Mouse (Mus musculus) R1 (cell line): ENCODE data around the gene Xrcc5.

Experiments used
- DNase-seq: peaks from one replicate; pipeline ENCODE4 v3.0.0-alpha.2; 2018; ENCODE audit warnings: low read depth, low spot score

Gene Xrcc5

DNA sequence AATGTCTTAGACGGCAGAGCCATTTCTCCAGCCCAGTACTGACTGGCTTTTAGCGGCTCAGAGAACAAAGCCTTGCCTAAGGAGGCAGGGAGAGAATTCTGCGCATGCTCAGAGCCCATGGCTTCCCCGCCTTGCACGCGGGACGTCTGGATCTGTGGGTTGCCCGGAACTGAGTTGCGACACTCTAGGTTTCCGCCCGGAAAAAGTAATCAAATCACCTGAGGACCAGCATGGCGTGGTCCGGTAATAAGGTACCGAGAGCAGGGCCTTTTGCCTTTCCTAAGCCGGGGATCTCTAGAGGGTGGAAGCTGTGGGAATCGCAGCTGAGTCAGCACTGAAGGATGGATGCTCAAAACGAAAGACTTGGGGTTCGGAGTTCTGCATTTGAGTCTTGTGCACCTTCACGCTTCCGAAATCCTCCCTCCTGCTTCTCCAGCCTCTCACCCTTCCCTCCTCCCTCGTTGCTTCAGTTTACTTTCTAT is at the start of gene Xrcc5:
Gene Xrcc5, plus strand, starts transcription at position 105 of the 482 bp plus-strand sequence.
- DNase-seq, result peak; percentile 100

DNA sequence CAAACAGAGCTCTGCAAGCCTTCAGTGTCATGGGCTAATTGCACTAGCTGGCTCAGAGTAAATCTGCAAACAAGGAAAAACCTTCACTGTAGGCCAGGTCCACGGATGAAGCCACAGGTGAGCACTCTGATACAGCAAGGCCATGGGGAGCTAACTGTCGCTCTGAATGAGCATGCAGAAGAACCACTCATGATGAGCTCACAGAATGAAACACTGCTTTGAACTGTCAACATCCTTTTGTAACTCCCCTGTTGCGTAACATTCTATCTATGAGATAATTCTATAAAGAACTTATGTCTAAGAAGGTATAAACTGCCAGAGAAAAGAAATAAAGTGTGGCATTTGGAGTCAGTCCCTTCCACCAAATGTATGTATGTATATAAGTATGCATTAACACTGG is 44.1 kb upstream of the Xrcc5 start:
- DNase-seq, result no peak

GRCm38 (mm10) chr1:72278085-72278484 is 29.1 kb upstream of the Xrcc5 start:
- no peak for DNase-seq

DNA sequence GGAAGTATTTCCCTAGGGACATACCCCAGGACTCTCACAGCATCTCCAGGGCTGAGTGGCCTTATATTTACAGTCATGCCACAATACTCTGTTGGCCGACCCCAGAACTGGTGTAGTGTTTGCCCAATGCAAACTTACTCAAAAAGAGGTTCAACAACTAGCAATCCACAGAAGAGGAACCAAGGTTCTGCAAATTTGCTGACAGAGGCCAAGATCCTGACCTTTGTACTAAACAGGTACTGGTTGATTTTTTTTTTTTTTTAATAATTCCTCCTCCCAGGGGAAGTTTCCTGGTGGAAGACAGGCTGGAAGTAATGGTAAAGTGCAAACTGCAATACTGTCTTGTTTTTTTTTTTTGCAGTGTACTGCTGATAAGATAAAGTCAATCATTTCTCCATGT is 24.6 kb upstream of the Xrcc5 start:
- no peak for DNase-seq

DNA sequence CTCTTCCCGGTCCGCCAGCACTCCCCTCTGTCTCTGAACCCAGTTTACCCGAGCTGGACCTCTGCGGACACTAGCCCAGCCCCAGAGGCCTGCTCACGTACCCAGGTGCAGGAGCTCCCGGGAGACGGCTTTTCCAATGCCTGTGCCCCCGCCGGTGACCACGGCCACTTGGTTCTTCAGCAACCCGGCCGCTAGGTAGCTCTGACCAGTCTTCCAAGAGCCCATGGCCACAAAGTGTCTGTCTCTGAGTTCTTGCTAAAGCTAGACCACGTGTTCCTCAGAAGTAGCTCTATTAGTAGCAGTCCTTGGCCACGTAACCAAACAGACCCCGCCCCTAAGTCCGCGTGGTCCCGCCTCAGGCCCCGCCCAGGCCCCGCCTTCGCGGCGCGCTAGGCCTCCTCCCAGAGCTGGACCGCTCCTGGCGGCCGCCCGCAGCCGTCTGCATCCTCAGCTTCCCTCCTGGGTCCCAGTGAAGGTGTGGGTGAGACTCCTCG is 23.2 kb upstream of the Xrcc5 start, which contains the start of the genes Pecr and Tmem169:
Gene Pecr, minus strand, starts transcription at position 323 of the 494 bp plus-strand sequence.
Gene Tmem169, plus strand, starts transcription at position 378 of the 494 bp plus-strand sequence.
- peak; percentile 93 for DNase-seq

GRCm38 (mm10) chr1:72284539-72284938 is 22.7 kb upstream of the Xrcc5 start:
- DNase-seq, result no peak

DNA sequence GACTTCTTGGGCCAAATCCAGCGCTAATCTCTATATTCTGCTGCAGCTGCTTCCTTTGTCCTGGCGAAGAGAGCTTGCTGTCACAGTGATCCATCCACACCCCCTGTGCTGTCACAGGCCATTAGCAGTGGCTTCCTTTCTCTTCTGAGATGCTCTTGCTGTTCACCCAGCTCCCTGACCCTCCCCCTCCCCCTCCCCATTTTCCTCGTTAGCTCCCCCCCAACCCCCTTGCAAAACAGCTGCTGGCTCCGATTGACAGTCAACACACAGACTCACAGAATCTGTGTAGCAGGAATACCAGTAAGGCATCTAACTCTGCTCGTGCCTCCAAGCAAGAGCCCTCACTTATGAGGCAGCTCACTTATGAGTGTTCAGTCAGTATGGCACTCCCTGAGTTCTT is 20.3 kb upstream of the Xrcc5 start:
- no peak for DNase-seq

- no peak for DNase-seq
These were observed 19.3 kb upstream of the Xrcc5 start for GRCm38 (mm10) chr1:72287893-72288292.

- no peak for DNase-seq
These were observed 18.6 kb upstream of the Xrcc5 start for GRCm38 (mm10) chr1:72288527-72289150.

DNA sequence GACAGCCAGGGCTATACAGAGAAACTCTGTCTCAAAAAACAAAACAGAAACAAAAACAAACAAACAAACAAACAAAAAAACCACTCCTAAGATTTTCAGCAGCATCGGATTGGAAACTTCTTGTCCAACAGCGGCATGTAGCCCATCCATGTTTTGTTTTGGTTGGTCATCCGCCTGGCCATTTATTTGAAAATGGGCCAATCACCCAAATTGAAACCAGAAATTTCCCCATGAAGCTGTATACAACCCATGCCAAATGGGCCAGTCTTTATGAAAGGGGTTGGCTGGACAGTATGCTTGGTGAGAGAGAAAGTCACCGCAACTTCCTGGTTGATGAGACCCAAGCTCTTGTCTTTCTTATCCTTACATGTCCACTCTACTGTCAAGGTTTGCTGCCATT is 16.3 kb upstream of the Xrcc5 start:
- DNase-seq, result no peak

GRCm38 (mm10) chr1:72291421-72291820 is 15.8 kb upstream of the Xrcc5 start:
- no peak for DNase-seq

- DNase-seq, result no peak
These were observed 15.3 kb upstream of the Xrcc5 start for GRCm38 (mm10) chr1:72291925-72292324.

DNA sequence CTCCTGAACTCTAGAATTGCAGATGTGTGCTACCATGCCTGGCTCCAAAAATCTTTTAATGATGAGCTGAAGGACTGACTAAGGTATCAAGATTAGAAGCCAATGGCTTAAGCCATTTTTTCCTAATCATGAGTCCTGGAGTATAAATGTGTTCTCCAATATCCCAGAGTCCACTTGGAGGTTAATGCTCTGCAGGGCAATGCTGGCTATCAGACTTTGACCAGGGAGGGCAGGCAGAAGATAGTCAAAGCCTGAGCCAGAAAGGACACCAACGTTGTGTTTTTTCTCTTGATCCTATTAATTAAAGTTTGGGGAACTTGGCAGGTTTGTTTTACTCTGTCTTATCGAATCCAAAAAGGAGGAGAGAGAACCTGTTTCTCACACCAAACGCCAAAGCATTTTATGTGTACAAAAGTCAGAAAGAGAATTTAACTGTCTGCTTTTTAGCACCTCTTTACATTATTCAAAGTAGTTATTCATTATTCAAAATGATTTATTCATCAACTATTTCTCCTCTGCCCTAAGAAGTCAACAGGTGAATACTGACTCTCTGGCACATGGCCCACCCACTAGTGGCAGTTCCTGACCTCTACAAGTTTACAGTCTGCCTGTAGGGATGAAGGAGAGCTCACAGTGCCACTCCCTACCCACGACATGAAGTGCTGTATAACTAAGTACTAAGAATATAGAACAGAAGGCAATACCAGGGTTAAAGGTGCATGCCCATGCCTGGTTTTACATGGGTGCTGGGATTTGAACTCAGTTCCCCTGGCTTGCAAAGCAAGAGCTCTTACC is 13.2 kb upstream of the Xrcc5 start:
- no peak for DNase-seq

- no peak for DNase-seq
These were observed 11.5 kb upstream of the Xrcc5 start for GRCm38 (mm10) chr1:72295746-72296145.

DNA sequence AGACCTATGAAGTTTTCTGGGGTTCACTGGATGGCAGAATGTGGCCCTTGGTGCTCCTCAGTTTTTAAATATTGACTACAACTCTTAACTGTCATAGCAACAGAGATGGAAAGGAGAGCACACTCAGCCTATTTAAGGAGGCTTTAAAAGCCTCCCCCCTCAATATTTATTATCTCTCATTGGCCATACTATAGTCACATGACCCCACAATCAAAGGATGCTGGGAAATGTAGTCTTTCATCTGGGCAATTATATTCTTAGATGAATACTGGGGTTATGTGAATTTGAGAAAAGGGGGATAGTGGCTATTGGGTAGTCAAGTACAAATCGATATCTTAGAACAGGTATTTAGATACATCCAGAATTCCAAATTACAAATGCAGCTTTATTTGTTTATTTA is 5.4 kb upstream of the Xrcc5 start:
- DNase-seq, result peak; percentile 28

DNA sequence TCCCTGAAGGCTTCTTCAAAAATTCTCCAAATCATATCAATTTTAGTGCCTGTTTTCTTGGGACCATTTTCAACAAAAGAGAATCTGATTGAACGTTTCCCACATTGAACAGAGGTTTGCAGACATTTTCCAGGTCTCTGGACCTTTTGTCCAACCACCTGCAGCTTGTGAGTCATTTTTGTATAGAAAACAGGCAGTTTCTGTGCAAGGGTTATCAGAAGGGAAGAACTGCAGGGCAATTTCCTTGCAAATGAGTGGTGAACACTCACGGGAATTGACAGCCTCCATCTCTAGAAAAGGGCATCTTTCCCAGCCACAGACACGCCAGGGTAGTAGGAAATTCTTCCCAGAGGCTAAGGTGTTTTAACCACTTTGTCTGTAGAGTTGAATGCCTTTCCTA is 980 bp upstream of the Xrcc5 start:
- DNase-seq, result no peak

GRCm38 (mm10) chr1:72306679-72307181 is 491 bp upstream of the Xrcc5 start:
- no peak for DNase-seq

DNA sequence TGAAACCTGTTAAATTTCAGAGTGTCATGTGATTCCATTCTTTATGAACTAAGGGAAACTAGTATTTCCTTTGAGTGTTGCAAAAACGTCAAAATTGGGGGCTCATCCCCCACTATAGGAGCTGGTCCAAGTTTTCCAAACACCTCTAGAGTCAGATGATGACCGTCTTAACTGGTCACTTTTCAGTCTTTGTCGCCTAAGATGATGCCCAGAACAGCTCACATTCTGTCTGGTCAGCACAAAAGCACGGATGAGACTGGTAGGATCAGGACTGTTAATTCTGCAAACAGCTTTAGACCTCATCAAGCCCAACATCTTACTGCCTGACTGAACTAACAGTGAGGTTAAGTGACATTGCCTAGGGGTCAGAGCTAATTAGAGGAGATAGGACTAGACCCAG is 1.7 kb downstream of the Xrcc5 start:
- DNase-seq, result no peak

GRCm38 (mm10) chr1:72309744-72310424 is 2.7 kb downstream of the Xrcc5 start:
- no peak for DNase-seq

DNA sequence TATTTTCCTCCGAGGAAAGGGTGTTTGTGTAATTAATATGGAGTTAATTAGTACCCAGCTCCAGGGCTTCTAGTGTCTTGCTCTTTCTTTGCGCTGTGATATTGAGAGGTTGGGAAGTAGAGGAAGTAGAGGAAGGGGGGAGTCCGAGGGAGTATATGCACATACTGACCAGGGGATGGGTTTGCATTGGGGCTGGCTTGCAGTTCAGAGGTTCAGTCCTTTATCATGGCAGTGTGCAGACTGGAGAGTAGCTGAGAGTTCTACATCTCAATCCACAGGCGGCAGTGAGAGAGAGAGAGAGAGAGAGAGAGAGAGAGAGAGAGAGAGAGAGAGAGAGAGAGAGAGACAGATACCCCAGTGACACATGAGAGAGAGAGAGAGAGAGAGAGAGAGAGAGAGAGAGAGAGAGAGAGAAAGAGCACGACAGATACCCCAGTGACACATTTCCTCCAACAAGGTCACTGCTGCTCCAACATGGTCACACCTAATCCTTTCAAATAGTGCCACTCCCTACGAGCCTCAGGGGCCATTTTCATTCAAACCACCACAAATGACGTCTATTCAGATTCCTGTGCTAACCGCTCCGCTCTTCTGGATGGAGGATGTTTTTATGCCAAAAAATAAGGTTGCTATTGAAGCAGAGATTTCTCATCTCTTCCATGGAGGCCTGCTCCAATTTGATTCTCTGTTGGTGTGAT is 5.6 kb downstream of the Xrcc5 start:
- peak; percentile 95 for DNase-seq

- DNase-seq, result peak; percentile 94
These were observed 6.3 kb downstream of the Xrcc5 start for GRCm38 (mm10) chr1:72313399-72314039.
